Mouse (Mus musculus) limb, embryonic 14.5 days (tissue): ENCODE measurements around the gene Gm5269. TPM values are rescaled to one million over a fixed set of nuclear protein-coding genes. Genes with fewer than 3 reads are reported as not detected.
A peak's percentile ranks its signal among the peaks of the same experiment; 100 is the strongest.

Experiments
- ATAC-seq: fragments of 200-750 bp; cut with Nextera tagmentation; 2 replicates; pipeline ENCODE4 v1.8.0; 2017; ENCODE audit warnings: low read depth, moderate number of reproducible peaks, moderate TSS enrichment; ENCODE audit not compliant: low FRiP score
- DNase-seq: peaks from one replicate; pipeline ENCODE4 v3.0.0-alpha.2; 2015; ENCODE audit warnings: low spot score
- H3K27ac ChIP-seq: fragments of 300-500 bp; sonication (generic); replicated peaks from 2 replicates; pipeline ENCODE4 v1.5.1; 2014; ENCODE audit warnings: low read depth, mild to moderate bottlenecking, low read length, moderate library complexity, mixed read lengths
- H3K27me3 ChIP-seq: fragments of 300-500 bp; sonication (generic); 2 replicates; pipeline ENCODE4 v1.6.1; 2014; ENCODE audit warnings: low read length, mixed read lengths; ENCODE audit not compliant: control insufficient read depth, insufficient read depth
- H3K36me3 ChIP-seq: fragments of 300-500 bp; sonication (generic); 2 replicates; pipeline ENCODE4 v1.6.1; 2014; ENCODE audit warnings: mild to moderate bottlenecking, low read length, moderate library complexity, mixed read lengths; ENCODE audit not compliant: control insufficient read depth, insufficient read depth
- H3K4me1 ChIP-seq: fragments of 300-500 bp; sonication (generic); 2 replicates; pipeline ENCODE4 v1.6.1; 2014; ENCODE audit warnings: antibody characterized with exemption, low read length, mixed read lengths; ENCODE audit not compliant: control insufficient read depth, insufficient read depth
- H3K4me2 ChIP-seq: fragments of 300-500 bp; sonication (generic); replicated peaks from 2 replicates; pipeline ENCODE4 v1.6.1; 2014; ENCODE audit warnings: low read depth, mild to moderate bottlenecking, low read length, moderate library complexity; ENCODE audit not compliant: severe bottlenecking
- H3K4me3 ChIP-seq: fragments of 300-500 bp; sonication (generic); replicated peaks from 2 replicates; pipeline ENCODE4 v1.5.1; 2014; ENCODE audit warnings: low read length
- H3K9ac ChIP-seq: fragments of 300-500 bp; sonication (generic); 2 replicates; pipeline ENCODE4 v1.6.1; 2014; ENCODE audit warnings: mild to moderate bottlenecking, low read depth, low read length, moderate library complexity; ENCODE audit not compliant: severe bottlenecking
- H3K9me3 ChIP-seq: fragments of 300-500 bp; sonication (generic); 2 replicates; pipeline ENCODE4 v1.6.1; 2016; ENCODE audit warnings: low read length; ENCODE audit not compliant: control insufficient read depth
- POLR2A ChIP-seq: fragments of 200-500 bp; IDR thresholded peaks from 2 replicates; pipeline ENCODE4 v1.8.0; 2012; ENCODE audit warnings: inconsistent platforms, mild to moderate bottlenecking, moderate library complexity, borderline replicate concordance; ENCODE audit not compliant: insufficient read depth, insufficient read length; ENCODE audit errors: extremely low read depth
- WGBS: fragments of 180-500 bp; shearing (Covaris S2); extraction: QIAGEN DNeasy Blood & Tissue Kit; methylation state at CpG from one replicate; pipeline ENCODE4 v1.1.7; 2014; 5-methylcytosine and 5-hydroxymethylcytosine counted together
- polyA plus RNA-seq, 2 experiments: library from polyadenylated mRNA; depleted of rRNA in 1 of 2; stranded (reverse) in 1 of 2; unstranded in 1 of 2; fragments of >200 nt; fragmentation: Nextera tagmentation in 1 of 2; extraction: Ambion mirVana in 1 of 2; gene quantifications; 2 replicates each; pipeline versions ENCODE4 v1.2.1 to v1.2.3; 2012 to 2014

The Gm5269 gene
- polyA plus RNA-seq, 2 experiments: not detected

DNA sequence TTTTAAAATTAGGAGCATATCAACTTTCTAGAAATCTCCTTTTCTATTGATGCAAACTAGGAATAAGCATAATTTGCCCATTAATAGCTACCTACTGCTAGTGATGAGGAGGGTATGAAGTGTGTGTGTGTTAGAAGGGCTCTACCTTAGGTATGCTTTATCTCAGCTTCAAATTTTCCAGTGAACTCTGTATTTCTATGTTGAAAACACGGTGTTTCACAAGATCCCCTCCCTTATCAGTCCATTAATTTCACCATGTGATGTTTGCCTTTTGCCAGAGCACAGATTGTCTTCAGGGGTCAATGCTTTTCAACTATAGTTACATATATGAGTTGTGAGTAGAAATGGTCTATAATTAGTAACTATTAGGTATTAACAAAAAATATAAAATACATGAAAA is 8.0 kb upstream of the Gm5269 start:
- Histone ChIP-seq H3K4me2 (no peak overlapping the region), H3K9ac (no peak overlapping the region), H3K4me1 (peaks cover 7% of the 10 kb centered on the region; the same call in 1 of the 2 replicates), H3K27ac (no peak overlapping the region), H3K9me3 (no peaks in the 10 kb centered on the region), H3K27me3 (no peaks in the 10 kb centered on the region), H3K36me3 (no peaks in the 10 kb centered on the region), H3K4me3 (no peak overlapping the region)
- ATAC-seq (no peak), DNase-seq (no peak)
- WGBS: 55% methylated on average over 1 of the region's 1 CpGs
- no peak for TF ChIP-seq POLR2A

DNA sequence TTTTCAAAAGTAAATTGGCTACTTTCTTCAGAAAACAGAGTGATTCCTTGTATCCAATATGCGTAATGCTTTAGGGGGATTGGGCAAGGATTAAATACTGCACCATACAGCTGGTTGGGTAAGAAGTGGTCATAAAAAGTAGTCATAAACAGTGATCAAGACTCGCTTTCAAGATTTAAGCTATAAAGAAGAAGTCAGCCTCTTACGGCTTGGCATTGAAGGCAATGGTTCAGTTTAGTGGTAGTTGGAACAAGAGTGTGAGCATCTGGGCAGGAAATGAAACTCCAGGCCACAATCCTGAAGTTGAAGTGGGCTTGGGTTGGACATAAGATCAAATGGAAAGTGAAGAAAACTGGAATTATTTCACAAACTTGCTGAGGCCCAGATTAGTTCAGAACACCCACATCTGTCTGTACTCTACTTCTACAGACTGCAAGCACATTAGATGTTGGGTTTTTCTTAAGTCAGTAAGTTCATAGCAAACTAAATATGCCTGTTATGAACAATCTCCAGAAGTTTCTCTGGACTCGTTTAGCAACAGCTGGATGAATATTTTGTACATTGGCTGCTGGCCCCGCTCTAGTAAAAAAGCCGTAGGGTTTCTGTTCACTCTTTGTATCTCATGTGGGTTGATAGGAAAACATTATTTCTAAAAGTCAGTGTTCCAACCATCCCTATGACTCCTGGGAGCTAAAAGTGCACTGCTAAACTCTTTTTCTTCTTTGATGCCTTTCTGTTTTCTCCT is 4.3 kb upstream of the Gm5269 start:
- no peaks in the 10 kb centered on the region for H3K27me3 ChIP-seq
- no peak overlapping the region for H3K4me3 ChIP-seq
- no peak overlapping the region for H3K4me2 ChIP-seq
- ATAC-seq (peak; percentile 75), DNase-seq (peak; percentile 80)
- TF ChIP-seq POLR2A: no peak
- no peaks in the 10 kb centered on the region for H3K36me3 ChIP-seq
- H3K9me3 ChIP-seq: no peaks in the 10 kb centered on the region
- WGBS: 28% methylated on average over 6 of the region's 6 CpGs
- no peak overlapping the region for H3K9ac ChIP-seq
- peak overlapping the region; percentile 63 for H3K27ac ChIP-seq
- peaks cover 7% of the 10 kb centered on the region for H3K4me1 ChIP-seq

DNA sequence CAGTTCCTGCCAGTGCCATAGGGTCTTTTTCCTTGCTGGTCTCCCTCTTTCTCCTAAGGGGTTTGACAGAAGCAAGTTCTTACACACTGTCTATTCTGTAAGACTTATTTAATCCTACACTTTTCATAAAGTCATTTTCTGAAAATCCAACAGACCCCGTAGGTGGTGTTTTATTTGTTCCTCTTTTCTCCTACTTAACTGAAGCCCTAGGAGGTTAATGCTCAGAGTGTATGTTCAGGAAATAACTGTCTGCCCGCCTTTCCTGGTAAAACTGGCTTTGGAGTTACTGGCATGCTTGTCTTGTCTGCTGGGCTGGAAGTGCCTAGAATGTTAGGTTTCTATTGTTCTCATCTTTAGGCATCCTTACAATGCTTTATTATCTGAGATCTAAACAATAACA is 1.9 kb upstream of the Gm5269 start:
- no peaks in the 10 kb centered on the region for H3K36me3 ChIP-seq
- H3K4me1 ChIP-seq: peaks cover 7% of the 10 kb centered on the region
- no peak for TF ChIP-seq POLR2A
- no peak overlapping the region for H3K9ac ChIP-seq
- ATAC-seq (no peak), DNase-seq (no peak)
- no peak overlapping the region for H3K4me2 ChIP-seq
- no peak overlapping the region for H3K4me3 ChIP-seq
- WGBS: 51% methylated on average over 2 of the region's 2 CpGs
- H3K27ac ChIP-seq: no peak overlapping the region
- H3K27me3 ChIP-seq: no peaks in the 10 kb centered on the region
- H3K9me3 ChIP-seq: no peaks in the 10 kb centered on the region

DNA sequence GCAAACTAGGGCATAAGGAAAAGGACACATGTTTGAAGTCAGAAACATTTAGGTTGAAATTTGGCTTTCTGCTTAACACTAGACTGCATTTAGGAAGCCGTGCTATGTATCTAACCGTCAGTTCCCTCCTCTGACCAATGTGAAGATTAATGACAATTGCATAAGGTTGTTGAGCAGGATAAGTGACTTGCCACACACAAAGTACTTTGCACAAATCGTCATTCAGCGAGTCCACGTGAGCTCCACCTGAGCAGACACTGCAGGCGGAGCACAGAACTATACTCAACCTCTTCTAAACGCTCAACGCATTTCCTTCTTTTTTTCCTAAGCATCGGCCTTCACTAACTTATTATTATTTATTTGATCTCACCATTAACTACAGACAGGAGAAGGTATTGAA is 3.3 kb downstream of the Gm5269 start:
- Histone ChIP-seq H3K27me3 (no peaks in the 10 kb centered on the region), H3K36me3 (no peaks in the 10 kb centered on the region), H3K4me2 (no peak overlapping the region), H3K9me3 (no peaks in the 10 kb centered on the region), H3K9ac (no peak overlapping the region), H3K4me1 (no peaks in the 10 kb centered on the region; the same call in 1 of the 2 replicates), H3K4me3 (no peak overlapping the region), H3K27ac (no peak overlapping the region)
- ATAC-seq: no peak
- WGBS: 81% methylated on average over 9 of the region's 9 CpGs
- no peak for DNase-seq
- TF ChIP-seq POLR2A: no peak

DNA sequence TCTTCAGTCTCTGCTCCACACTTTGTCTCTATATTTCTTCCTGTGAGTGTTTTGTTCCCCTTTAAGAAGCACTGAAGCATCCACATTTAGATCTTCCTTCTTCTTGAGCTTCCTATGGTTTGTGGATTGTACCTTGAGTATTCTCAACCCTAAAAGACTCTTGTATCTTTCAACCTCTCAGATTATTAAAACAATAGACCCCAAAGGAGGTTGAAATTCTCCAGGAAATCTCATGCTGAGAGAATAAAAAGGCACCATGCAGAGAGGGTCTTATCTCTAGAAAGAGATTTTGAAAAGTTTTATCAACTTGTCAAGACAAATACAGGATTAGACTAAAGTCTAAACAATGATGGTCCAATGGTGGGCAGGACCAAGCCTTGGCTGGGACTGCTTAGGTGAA is 6.7 kb downstream of the Gm5269 start:
- Histone ChIP-seq H3K4me3 (no peak overlapping the region), H3K36me3 (no peaks in the 10 kb centered on the region), H3K9me3 (no peaks in the 10 kb centered on the region), H3K9ac (no peak overlapping the region), H3K4me1 (no peaks in the 10 kb centered on the region), H3K27ac (no peak overlapping the region), H3K4me2 (no peak overlapping the region), H3K27me3 (no peaks in the 10 kb centered on the region)
- no peak for DNase-seq
- TF ChIP-seq POLR2A: no peak
- no peak for ATAC-seq
